Mouse (Mus musculus) kidney, postnatal 10 days (tissue): Measurements from ENCODE around the gene Usp16.
"Not testable (repeated sequence)": the region's sequence is repeated elsewhere in the genome, so short reads cannot be mapped to it uniquely, and the experiment has no call there.

Experiments
- DNase-seq: peaks from one replicate; pipeline ENCODE4 v3.0.0; 2021; ENCODE audit warnings: mixed read lengths

The Usp16 gene

DNA sequence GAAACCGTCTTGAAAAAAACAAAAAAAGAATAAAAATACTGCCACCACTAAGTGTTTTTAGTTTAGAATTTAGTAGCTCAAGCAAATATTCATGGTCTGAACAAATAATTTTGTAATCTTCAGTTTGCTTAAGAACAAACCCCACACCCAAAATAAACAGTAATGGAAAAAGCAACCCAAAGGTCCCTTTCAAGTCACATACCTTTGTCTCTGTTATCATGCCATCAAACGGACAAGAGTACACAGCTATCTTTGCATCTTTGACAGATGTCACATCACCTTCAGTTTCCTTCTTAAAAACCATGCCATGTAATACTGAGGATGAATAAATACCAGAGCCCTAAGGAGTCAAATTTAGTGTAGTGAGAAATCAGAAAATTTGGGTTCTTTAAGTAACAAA is 34.1 kb downstream of the Usp16 start:
- DNase-seq: no peak

DNA sequence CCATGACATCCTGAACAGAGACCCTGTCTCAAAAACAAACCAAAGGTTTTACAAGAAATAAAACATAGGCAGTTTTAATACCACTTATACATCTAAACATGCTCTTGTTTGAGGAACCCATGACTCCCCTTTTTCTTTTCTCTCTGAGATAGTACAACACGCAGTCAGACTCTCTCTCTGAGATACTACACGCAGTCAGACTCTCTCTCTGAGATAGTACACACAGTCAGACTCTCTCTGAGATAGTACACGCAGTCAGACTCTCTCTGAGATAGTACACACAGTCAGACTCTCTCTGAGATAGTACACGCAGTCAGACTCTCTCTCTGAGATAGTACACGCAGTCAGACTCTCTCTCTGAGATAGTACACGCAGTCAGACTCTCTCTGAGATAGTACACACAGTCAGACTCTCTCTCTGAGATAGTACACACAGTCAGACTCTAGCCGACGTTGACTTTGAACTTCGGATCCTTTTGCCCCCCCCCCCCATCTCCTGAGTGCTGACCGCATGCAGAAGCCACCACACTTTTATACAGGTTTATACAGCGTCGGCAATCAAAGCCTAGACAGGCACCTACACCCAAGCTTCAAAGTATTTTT is 37.8 kb downstream of the Usp16 start:
- DNase-seq: not testable (repeated sequence)

DNA sequence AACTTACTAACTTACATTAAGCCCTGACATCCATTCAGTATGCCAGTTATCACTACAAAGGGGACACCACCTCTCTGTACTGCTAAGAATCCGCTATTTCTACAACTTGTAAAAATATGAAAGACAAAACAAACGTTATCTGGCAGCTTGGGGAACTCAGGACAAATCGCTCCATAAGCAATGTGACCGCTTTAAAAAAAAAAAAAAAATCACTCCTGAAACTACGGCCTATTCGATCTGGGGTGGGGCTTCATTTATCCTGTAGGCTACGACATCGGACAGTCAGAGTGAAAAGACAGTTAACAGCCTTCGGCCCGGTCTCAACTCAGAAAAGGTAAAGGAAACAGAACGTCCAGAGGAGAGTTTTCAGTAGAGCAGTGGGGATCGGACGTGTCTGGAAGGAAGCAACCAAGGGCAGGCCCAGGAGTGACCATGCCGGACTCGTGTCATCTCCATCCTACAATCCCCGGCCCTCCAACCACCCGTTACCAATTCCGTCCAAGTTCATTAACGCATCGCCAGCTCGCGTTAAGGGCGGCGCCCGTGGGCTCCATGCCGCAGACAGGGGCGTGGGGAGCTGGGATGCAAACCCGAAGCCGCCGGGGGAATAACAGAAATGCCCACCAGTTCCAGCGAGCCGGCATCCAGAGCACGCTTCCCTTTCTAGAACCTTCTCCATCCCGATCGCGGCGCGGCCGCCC is 40.6 kb downstream of the Usp16 start:
- DNase-seq: no peak

DNA sequence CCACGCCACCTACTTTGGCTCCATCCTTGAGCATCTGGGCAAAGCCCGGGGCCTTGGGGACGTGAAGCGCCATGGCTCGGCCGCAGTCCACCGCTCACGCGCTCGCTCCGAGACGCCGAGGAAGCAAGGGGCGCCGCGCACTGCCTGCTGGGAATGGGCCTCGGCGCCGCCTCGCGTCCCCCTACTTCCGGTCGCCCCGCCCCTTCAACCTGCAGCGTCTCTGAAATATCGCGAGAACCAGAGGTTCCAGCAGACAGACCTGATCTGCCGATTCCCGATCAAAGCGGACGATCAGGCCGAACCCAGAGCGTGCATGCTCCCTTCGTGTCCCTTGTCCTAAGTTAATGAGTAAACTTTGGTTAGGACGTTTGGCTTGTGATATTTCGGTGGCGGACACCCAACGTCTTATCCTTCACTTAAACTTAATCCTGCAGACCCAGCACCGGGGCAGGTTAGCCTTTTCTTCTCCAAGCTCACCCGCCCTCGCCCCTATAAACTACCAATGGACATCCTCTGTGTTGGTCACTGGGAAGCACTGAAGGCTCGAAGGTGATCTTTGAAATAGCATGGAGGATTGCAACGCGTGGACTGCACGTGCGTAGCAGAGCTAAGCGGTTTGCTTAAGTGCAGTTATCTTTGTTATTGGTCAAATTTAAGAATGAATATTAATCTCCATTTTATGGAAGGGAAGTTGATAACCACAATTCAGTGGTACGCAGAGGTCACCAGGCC is 41.4 kb downstream of the Usp16 start, which contains the start of gene Cct8:
TSS of gene Cct8 (minus strand) at position 158 of the 732 bp plus-strand sequence.
- peak; percentile 98 for DNase-seq

DNA sequence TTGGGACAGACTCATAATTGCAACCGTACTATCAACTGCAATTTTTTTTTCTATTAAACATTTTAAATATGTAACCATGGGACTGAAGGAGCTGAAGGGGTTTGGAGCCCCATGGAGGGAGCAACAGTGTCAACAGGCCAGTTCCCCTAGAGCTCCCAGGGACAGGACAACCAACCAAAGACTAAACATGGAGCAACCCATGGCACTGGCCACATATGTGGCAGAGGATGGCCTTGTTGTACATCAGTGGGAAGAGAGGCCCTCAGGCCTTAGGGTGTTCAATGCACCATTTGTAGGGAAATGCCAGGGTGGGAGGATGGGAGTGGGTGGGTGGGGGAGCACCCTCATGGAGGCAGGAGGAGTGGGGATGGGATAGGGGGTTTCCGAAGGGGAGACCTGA is 42.2 kb downstream of the Usp16 start:
- no peak for DNase-seq

DNA sequence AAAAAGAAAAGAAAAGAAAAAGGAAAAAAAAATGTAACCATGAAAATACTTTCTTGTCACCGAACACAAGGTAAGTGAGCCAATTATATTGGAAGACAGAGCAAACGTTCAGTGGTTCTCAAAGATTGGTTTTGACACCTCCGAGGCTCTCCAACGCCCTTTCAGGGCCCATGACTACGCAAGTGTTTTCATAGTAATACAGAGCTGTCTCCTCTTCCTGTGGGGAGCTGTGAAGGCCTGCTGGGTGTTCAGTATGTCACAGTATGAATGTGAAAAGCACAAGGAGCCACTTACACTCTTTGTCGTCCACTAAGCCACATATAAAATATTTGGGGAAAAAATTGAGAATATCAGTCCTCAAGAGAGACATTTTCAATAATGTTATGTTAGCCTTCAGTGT is 42.7 kb downstream of the Usp16 start:
- no peak for DNase-seq

DNA sequence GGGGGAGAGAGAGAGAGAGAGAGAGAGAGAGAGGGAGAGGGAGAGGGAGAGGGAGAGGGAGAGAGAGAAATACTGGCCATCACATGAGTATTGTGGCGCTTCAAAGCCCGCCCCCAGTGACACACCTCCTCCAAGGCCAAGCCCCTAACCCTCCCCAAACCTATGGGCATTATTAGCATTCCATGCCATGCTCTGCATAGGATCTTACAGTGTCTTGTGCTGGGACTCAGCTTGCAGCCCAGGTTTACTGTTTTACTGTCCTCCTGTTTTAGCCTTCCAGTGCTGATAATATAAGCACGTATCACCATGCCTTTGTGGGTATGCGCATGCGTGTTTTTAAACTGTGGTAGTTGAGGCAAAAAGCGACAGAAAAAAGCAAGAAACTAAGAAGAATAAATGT is 45.1 kb downstream of the Usp16 start:
- DNase-seq: no peak

DNA sequence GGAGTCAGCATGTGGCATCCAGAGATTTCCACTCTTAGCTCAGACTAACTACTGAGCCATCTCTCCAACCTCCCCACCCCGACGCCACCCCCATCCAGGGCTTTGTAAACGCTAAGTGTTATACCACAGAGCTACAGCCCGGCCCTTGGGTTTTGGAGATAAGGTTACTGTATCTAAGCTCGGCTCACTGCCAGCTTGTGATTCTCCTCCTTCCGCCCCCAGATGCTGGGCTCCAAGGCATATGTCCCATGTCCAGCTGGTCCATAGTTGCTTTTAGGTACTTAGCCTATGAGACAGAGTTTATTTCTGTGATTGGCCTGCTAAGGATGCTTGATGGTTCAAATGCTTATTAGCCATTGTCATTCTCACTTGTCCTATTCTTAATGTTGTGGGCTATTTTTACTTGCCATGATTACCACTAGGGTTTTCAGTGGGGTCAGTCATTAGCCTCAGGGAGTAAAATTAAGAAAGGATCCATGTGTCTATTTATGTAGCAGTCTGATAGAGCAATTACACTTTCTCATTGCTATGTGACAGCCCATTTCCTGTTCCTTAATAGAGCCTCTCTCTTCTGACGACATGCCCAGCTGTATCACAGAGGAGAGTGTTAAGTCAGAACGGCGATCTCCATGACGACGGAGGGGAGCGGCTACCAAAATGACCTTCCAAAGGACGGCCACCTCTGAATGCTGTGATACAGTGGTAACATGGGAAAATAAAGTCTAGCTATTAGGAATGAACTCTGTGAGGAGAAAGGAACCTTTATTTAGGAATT is 47.0 kb downstream of the Usp16 start:
- peak; percentile 64 for DNase-seq

DNA sequence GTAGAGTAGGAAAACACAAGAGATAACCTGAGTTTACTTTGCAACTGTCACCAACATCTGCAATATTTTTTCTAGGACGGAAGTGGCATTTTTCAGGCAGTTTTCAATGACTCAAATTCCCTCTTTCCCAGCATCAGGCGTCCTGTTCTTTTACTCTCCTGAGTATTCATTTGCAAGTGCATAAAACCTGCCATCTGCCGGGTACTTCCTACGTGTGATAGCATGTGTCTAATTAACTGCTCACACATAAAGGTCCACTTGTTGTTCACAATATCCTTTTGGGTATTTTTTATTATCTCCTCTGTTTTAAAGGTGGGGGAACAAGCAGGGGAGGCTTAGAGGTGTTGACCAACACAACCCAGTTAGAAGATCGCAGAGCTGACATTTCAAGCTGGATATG is 57.2 kb downstream of the Usp16 start:
- no peak for DNase-seq

DNA sequence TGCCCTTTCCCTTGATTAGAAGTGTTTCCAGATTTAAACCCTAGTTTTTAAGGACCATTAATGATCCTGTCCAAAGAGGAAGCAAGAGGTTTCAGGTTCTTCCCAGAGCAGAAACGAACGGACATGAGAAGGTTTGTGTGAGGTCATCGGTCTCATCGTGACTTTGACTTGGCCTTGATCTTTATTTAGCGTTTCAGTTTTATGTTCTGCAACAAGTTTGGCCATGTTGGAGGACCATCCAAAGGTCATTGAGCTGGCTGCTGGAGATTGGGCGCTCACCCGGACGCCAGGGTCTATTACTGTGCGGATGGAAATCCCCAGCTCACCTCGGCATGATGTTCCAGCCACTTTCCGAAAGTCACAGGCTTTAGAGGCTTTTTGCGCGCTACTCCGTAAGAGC is 57.8 kb downstream of the Usp16 start:
- no peak for DNase-seq

DNA sequence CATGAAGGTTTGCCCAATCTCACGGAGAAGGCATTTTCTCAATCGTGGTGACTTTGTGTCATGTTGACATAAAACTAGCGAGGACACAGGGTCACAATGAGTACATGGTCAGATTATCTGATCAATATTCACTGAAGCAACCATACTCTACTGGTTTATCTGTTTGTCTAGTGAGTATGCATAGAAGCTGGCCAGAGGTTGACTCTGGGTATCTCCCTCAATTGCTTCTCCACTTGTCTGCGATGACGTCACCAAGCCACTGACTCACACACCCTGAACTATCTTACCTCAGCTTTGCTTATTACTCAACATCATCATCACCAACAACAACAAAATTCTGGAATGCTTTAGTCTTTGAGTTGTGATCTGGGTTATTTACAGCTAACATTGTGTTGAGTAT is 69.7 kb downstream of the Usp16 start:
- no peak for DNase-seq

DNA sequence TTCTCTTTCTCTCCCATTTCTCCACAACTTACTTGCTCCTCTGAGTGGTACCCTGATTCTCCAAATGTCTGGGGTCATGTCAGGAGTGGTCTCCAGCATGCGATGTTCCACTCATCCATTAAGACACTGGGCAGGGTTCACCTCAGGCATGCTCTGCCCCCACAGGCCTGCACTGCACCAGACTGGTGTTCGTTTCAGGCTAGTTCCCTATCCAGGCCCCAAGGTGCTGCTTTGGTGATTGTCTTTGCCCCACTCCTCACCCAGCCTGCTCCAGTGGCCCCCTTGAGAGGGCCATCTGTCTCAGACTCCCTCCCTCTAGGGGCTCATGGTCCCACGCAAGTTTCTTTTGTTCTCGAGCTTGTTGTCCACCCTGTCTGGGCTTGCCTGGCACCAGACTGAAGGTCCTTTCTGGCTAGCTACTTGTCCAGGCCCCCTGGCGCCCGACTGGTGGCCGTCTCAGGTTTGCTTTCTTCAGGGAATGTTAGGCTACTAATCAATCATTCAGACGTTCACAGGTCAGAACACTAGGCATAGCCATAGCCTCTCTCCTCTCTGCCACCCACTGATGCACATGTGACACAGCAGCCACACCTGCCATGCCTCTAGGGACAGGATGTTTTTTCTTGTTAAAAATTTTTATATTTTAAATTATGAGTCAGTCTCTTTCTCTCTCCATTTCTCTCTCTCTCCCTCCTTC is 73.2 kb downstream of the Usp16 start:
- DNase-seq: no peak

DNA sequence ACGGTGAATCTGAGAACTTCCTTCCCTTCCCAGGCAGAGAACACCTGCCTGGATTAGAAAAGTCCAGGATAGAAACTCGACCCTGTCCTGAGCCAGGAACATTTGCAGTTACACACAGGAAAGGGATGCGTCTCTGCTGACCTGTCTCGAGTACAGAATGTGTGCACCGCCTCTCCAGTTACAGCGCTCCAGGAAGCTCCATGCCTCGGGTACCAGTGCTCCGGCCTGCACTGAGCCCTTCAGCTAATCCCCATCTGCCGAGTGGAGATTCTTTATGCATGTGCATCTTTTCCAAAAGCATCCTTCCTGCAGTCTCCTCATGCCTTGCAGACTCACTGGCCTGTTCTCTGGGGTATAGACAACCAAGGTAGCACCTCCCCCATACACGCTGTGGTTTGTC is 74.3 kb downstream of the Usp16 start:
- DNase-seq: no peak
